Mouse (Mus musculus) midbrain, embryonic 16.5 days (tissue): ENCODE measurements at regions not wholly inside any gene's neighbourhood (a gene's known extent, or its start where the extent isn't known, plus 50 kb on each side); places are given as distances from the start of the nearest gene placed in this dataset. TPM values are rescaled to one million over a fixed set of nuclear protein-coding genes. Genes with fewer than 3 reads are reported as not detected.

Experiments
- ATAC-seq: fragments of 200-750 bp; cut with Nextera tagmentation; 2 replicates; pipeline ENCODE4 v1.8.0; 2017; ENCODE audit warnings: moderate TSS enrichment
- H3K27ac ChIP-seq: fragments of 300-500 bp; sonication (generic); 2 replicates; pipeline ENCODE4 v1.5.1; 2014; ENCODE audit warnings: mild to moderate bottlenecking, low read length, mixed read lengths
- H3K27me3 ChIP-seq: fragments of 300-500 bp; sonication (generic); 2 replicates; pipeline ENCODE4 v1.6.1; 2014; ENCODE audit warnings: low read depth, low read length, mixed read lengths; ENCODE audit not compliant: control insufficient read depth, insufficient read depth
- H3K36me3 ChIP-seq: fragments of 300-500 bp; sonication (generic); 2 replicates; pipeline ENCODE4 v1.6.1; 2014; ENCODE audit warnings: mild to moderate bottlenecking, low read length, moderate library complexity, mixed read lengths; ENCODE audit not compliant: control insufficient read depth, insufficient read depth
- H3K4me1 ChIP-seq: fragments of 300-500 bp; sonication (generic); 2 replicates; pipeline ENCODE4 v1.6.1; 2014; ENCODE audit warnings: mild to moderate bottlenecking, low read length, mixed read lengths; ENCODE audit not compliant: control insufficient read depth, insufficient read depth
- H3K4me2 ChIP-seq: fragments of 300-500 bp; sonication (generic); 2 replicates; pipeline ENCODE4 v1.6.1; 2014; ENCODE audit warnings: mild to moderate bottlenecking, low read length, mixed read lengths
- H3K4me3 ChIP-seq: fragments of 300-500 bp; sonication (generic); 2 replicates; pipeline ENCODE4 v1.5.1; 2014; ENCODE audit warnings: low read depth, mild to moderate bottlenecking, low read length, moderate library complexity, mixed read lengths
- H3K9ac ChIP-seq: fragments of 300-500 bp; sonication (generic); 2 replicates; pipeline ENCODE4 v1.6.1; 2014; ENCODE audit warnings: low read depth, low read length, mixed read lengths
- H3K9me3 ChIP-seq: fragments of 300-500 bp; sonication (generic); replicated peaks from 2 replicates; pipeline ENCODE4 v1.6.1; 2014; ENCODE audit warnings: mild to moderate bottlenecking, low read length, mixed read lengths; ENCODE audit not compliant: control insufficient read depth, poor library complexity, severe bottlenecking
- microRNA counts: library from miRNA; unstranded; fragments of <30 nt; microRNA quantifications from one replicate; lab custom pipeline; 2016
- microRNA-seq: library from miRNA; unstranded; fragments of <30 nt; microRNA quantifications from one replicate; pipeline ENCODE4, GENCODE M21; 2017

GRCm38 (mm10) chr7:61878585-61878984 is 467.8 kb upstream of the Ndn start:
- ATAC-seq, result no peak

More at GRCm38 (mm10) chr7:61878585-61878984, 467.8 kb upstream of the Ndn start:
- H3K4me1 ChIP-seq, result peaks cover 6% of the 10 kb centered on the region; the same call in 1 of the 2 replicates
- H3K4me3 ChIP-seq, result no peak overlapping the region
- no peak overlapping the region for H3K9ac ChIP-seq
- no peaks in the 10 kb centered on the region for H3K9me3 ChIP-seq
- H3K4me2 ChIP-seq, result no peak overlapping the region
- no peaks in the 10 kb centered on the region for H3K27me3 ChIP-seq
- H3K27ac ChIP-seq, result no peak overlapping the region
- H3K36me3 ChIP-seq, result no peaks in the 10 kb centered on the region

MicroRNAs encoded in the stretch of these regions (microRNA counts, 519-probe panel; counts per million panel counts)
- microRNA mmu-miR-344 (lab: Ali Mortazavi, UCI), result 2,132 counts per million, percentile 58 among the panel's probes with 10 or more counts

Small RNA genes lying in the stretch of these regions (microRNA-seq; reads per million reads assigned to microRNA genes)
- gene Gm22466, result not detected
- not detected for gene Gm23490
- 5.0 reads per million, percentile 24 among the genes with 10 or more reads in this experiment for gene Gm23873
- not detected for gene Gm23917
- gene Gm23962, result not detected
- not detected for gene Gm25533
- not detected for gene Mir344
- gene Mir344b, result 9.8 reads per million, percentile 31 among the genes with 10 or more reads in this experiment
- gene Mir344c, result 15.5 reads per million, percentile 34 among the genes with 10 or more reads in this experiment
- gene Mir344d-1, result not detected
- gene Mir344d-2, result not detected
- gene Mir344d-3, result 1.9 reads per million, percentile 5 among the genes with 10 or more reads in this experiment
- 3.6 reads per million, percentile 17 among the genes with 10 or more reads in this experiment for gene Mir344e
- gene Mir344h-1, result not detected
- gene Mir344h-2, result not detected
